Mouse (Mus musculus) c-Kit-positive CD71-positive TER-119-negative erythroid progenitor cells, embryonic 14.5 days (primary cell): ENCODE measurements at regions not wholly inside any gene's neighbourhood (a gene's known extent, or its start where the extent isn't known, plus 50 kb on each side); places are given as distances from the start of the nearest gene placed in this dataset.
"Not testable (repeated sequence)": the region's sequence is repeated elsewhere in the genome, so short reads cannot be mapped to it uniquely, and the experiment has no call there.

Experiments used
- DNase-seq: peaks from one replicate; pipeline ENCODE4 v3.0.0-alpha.2; 2013; ENCODE audit warnings: low read depth

DNA sequence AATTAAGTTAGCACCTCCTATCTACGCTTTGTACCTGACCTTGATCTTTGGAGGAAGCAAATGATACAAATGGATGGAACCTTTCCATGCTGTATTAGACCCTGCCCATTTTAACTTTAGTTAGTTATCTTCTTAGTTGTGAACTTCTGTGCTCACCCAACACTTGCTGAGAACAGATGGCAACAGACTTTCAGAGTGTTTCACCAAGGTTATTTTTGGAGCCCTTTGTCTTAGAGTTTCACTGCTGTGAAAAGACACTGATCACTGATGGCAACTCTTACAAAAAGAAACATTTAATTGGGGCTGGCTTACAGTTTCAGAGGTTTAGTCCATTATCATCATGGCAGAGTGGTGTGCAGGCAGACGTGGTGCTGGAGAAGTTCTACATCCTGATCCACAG is 88.8 kb upstream of the Zfp746 start:
- DNase-seq, result no peak

DNA sequence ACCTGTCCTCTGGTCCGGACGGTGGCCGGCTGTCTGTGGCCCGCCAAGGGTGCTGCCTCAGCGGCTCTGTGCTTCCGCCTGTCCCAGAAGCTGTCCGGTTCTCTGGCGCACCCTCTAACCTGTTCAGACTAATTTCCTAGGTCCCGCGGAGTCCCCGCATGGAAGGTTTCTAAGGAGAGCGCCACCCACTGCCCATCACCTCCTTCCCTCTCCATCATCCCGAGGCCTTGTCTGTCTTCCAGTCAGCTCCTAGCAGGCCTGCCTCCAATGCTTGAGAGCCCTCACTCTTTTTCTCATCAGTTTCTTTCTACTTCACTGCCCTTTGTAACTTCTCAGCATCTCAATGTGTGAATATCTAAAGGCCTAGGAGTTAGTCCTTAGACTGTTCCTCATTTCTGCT is 86.4 kb upstream of the Zfp746 start:
- not testable (repeated sequence) for DNase-seq

DNA sequence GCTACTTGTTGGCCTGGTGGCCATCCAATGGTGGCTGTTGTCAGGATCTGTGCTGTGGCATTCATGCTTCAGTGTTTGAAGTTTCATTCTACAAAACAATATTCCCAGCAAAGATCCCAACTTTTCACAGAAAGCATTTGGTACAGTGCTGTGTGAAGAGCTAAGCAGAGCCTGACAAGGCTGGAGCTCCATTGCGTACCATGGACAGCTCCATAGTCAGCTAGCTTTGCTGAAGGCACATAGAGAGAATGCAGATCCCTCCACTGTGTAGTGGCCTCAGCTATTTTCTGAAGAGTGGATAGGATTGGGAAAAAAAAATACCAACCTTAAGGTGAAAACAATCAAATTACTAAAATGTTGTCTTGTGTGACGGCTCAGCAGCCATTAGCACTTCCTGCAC is 50.5 kb upstream of the Zfp746 start:
- DNase-seq, result peak; percentile 13
